Mouse (Mus musculus) inflammation-experienced regulatory T-cells (primary cell): Measurements from ENCODE around the gene Oit3. TPM values are rescaled to one million over a fixed set of nuclear protein-coding genes. Genes with fewer than 3 reads are reported as not detected.

Source experiments
- polyA plus RNA-seq, 2 experiments: library from polyadenylated mRNA; unstranded; fragments of 100-300 nt; shearing (Covaris generic); gene quantifications; one replicate each; pipeline ENCODE4 v1.2.1; 2017

Gene Oit3
- under 1 TPM in 1 of 2 experiments, not detected in 1; 0.12 TPM for polyA plus RNA-seq

GRCm38 (mm10) chr10:59441735-59442134, at the start of gene Oit3:
Gene Oit3 (minus strand): TSS chr10:59441778.

GRCm38 (mm10) chr10:59402899-59403792, 38.4 kb downstream of the Oit3 start, which contains the start of gene Pla2g12b:
Gene Pla2g12b (plus strand): TSS chr10:59403660.

GRCm38 (mm10) chr10:59395461-59395860, 46.1 kb downstream of the Oit3 start, which contains the start of gene Gm10273:
Gene Gm10273 (plus strand): TSS chr10:59395632.

Other genes with a start within 250 kb of the Oit3 start
- 1 to 10 TPM in 1 of 2 experiments, under 1 TPM in 1; 0.28 to 2.0 TPM for gene Sept10, start 219.9 kb downstream of the Oit3 start, polyA plus RNA-seq
- under 1 TPM; 0.37 to 0.80 TPM for gene Sowahc, start 219.8 kb downstream of the Oit3 start, polyA plus RNA-seq
- gene P4ha1, start 118.5 kb downstream of the Oit3 start, polyA plus RNA-seq = 10 to 100 TPM; 45.8 to 67.5 TPM
- gene Gm10273, start 46.1 kb downstream of the Oit3 start, polyA plus RNA-seq = 100 to 1,000 TPM in 1 of 2 experiments, 10 to 100 TPM in 1; 77.1 to 116 TPM
- under 1 TPM; 0.48 to 0.53 TPM for gene Pla2g12b, start 38.1 kb downstream of the Oit3 start, polyA plus RNA-seq
- gene Gm10322, start 174.3 kb upstream of the Oit3 start, polyA plus RNA-seq = 1 to 10 TPM in 1 of 2 experiments, not detected in 1; 1.3 TPM
- 10 to 100 TPM; 17.5 to 19.4 TPM for gene Mcu, start 174.9 kb upstream of the Oit3 start, polyA plus RNA-seq